Comparison of ENCODE assay signal across 19 mouse cellular contexts in genomic region chr15:60846291-60846690, GRCm38 (mm10). TPM values are rescaled to one million over a fixed set of nuclear protein-coding genes. Genes with fewer than 3 reads are reported as not detected.
DNase-seq lines count a peak whose midpoint lies in the region; ATAC-seq and TF ChIP-seq lines count a peak whose summit lies in the region.
"Had no signal": no experiment of that assay in that cellular context is flagged by ENCODE, and none has a peak within 500 bp of the region (broad histone marks: within the 10 kb centered on the region; RNA-seq: fewer than 3 reads in every experiment).

No protein-coding gene starts in this region.

- no peak overlapping the region for H3K9ac ChIP-seq in heart, embryonic 12.5 days
- no peak overlapping the region for H3K9ac ChIP-seq in midbrain, embryonic 14.5 days (replicated peaks; ENCODE audit: low read length)
- no peak overlapping the region for H3K9ac ChIP-seq in forebrain, postnatal 0 days
- 0 out of 2 replicates have a peak overlapping the region, but pooled peaks have one; percentile 25 for H3K9ac ChIP-seq in midbrain, embryonic 16.5 days (ENCODE audit: low read depth, low read length)
- H3K9ac ChIP-seq: intestine, embryonic 15.5 days; liver, embryonic 13.5 days; midbrain, embryonic 12.5 days had no signal

- H3K27me3 ChIP-seq in heart, embryonic 12.5 days (replicated peaks): no peaks in the 10 kb centered on the region
- H3K27me3 ChIP-seq in midbrain, embryonic 10.5 days (ENCODE audit: low read depth, poor library complexity, severe bottlenecking): no peaks in the 10 kb centered on the region
- no peaks in the 10 kb centered on the region for H3K27me3 ChIP-seq in midbrain, embryonic 14.5 days (ENCODE audit: control insufficient read depth, insufficient read depth, low read length)
- H3K27me3 ChIP-seq in forebrain, postnatal 0 days (ENCODE audit: insufficient read depth, low read length): no peaks in the 10 kb centered on the region
- no peaks in the 10 kb centered on the region for H3K27me3 ChIP-seq in midbrain, embryonic 16.5 days (ENCODE audit: control insufficient read depth, insufficient read depth, low read depth, low read length)
- H3K27me3 ChIP-seq: intestine, embryonic 15.5 days; liver, embryonic 13.5 days; midbrain, embryonic 12.5 days; Patski had no signal

- H3K4me2 ChIP-seq in heart, embryonic 12.5 days: no peak overlapping the region
- no peak overlapping the region for H3K4me2 ChIP-seq in midbrain, embryonic 14.5 days (ENCODE audit: low read length)
- no peak overlapping the region for H3K4me2 ChIP-seq in forebrain, postnatal 0 days (ENCODE audit: low read depth)
- no peak overlapping the region for H3K4me2 ChIP-seq in midbrain, embryonic 16.5 days (ENCODE audit: low read length)
- H3K4me2 ChIP-seq: intestine, embryonic 15.5 days; liver, embryonic 13.5 days; midbrain, embryonic 12.5 days had no signal

- WGBS in heart, embryonic 12.5 days: 27% methylated on average over 6 of the region's 6 CpGs
- WGBS in midbrain, embryonic 10.5 days: 40% methylated on average over 6 of the region's 6 CpGs
- WGBS in midbrain, embryonic 14.5 days: 27% methylated on average over 6 of the region's 6 CpGs
- 23% methylated on average over 6 of the region's 6 CpGs for WGBS in forebrain, postnatal 0 days
- WGBS in midbrain, embryonic 16.5 days: 26% methylated on average over 6 of the region's 6 CpGs

- H3K36me3 ChIP-seq in heart, embryonic 12.5 days: no peaks in the 10 kb centered on the region
- no peaks in the 10 kb centered on the region for H3K36me3 ChIP-seq in midbrain, embryonic 10.5 days
- no peaks in the 10 kb centered on the region for H3K36me3 ChIP-seq in midbrain, embryonic 14.5 days (ENCODE audit: control insufficient read depth, insufficient read depth, low read length)
- no peaks in the 10 kb centered on the region for H3K36me3 ChIP-seq in forebrain, postnatal 0 days (ENCODE audit: insufficient read depth)
- H3K36me3 ChIP-seq in midbrain, embryonic 16.5 days (ENCODE audit: control insufficient read depth, insufficient read depth, low read length): no peaks in the 10 kb centered on the region
- H3K36me3 ChIP-seq: intestine, embryonic 15.5 days; liver, embryonic 13.5 days; midbrain, embryonic 12.5 days had no signal

- H3K4me1 ChIP-seq in heart, embryonic 12.5 days (replicated peaks): peaks cover 31% of the 10 kb centered on the region
- peaks cover 19% of the 10 kb centered on the region for H3K4me1 ChIP-seq in midbrain, embryonic 10.5 days
- peaks cover 3% of the 10 kb centered on the region for H3K4me1 ChIP-seq in midbrain, embryonic 14.5 days (ENCODE audit: control insufficient read depth, insufficient read depth, low read length)
- no peaks in the 10 kb centered on the region for H3K4me1 ChIP-seq in forebrain, postnatal 0 days (ENCODE audit: insufficient read depth)
- H3K4me1 ChIP-seq in midbrain, embryonic 16.5 days (ENCODE audit: control insufficient read depth, insufficient read depth, low read length): peaks cover 7% of the 10 kb centered on the region
- H3K4me1 ChIP-seq: intestine, embryonic 15.5 days had no signal

- no peak overlapping the region for H3K27ac ChIP-seq in heart, embryonic 12.5 days (ENCODE audit: poor library complexity, severe bottlenecking)
- H3K27ac ChIP-seq in midbrain, embryonic 10.5 days (replicated peaks): peak overlapping the region; percentile 42; the same call in 1 of the 2 replicates
- no peak overlapping the region for H3K27ac ChIP-seq in midbrain, embryonic 14.5 days (replicated peaks; ENCODE audit: low read depth, low read length)
- H3K27ac ChIP-seq in forebrain, postnatal 0 days (ENCODE audit: low read depth, low read length): no peak overlapping the region
- H3K27ac ChIP-seq in midbrain, embryonic 16.5 days (ENCODE audit: low read length): no peak overlapping the region
- H3K27ac ChIP-seq: heart, adult 2 months; intestine, embryonic 15.5 days; liver, embryonic 13.5 days; midbrain, embryonic 12.5 days had no signal

- no peak for ATAC-seq in heart, embryonic 12.5 days (ENCODE audit: insufficient number of reproducible peaks, low FRiP score)
- no peak for ATAC-seq in midbrain, embryonic 14.5 days (ENCODE audit: low FRiP score, low TSS enrichment)
- ATAC-seq in forebrain, postnatal 0 days: 0 out of 2 replicates have a peak, but pooled peaks have one; percentile 14
- ATAC-seq in midbrain, embryonic 16.5 days: peak; percentile 37; the same call in 1 of the 2 replicates
- ATAC-seq in megakaryocyte progenitor cell, adult 5-6 weeks (replicated peaks; ENCODE audit: poor library complexity): no peak
- ATAC-seq: intestine, embryonic 15.5 days; Patski had no signal

- no peaks in the 10 kb centered on the region for H3K9me3 ChIP-seq in heart, embryonic 12.5 days (replicated peaks)
- H3K9me3 ChIP-seq in midbrain, embryonic 10.5 days (replicated peaks): no peaks in the 10 kb centered on the region
- no peaks in the 10 kb centered on the region for H3K9me3 ChIP-seq in midbrain, embryonic 14.5 days (ENCODE audit: control insufficient read depth, low read length)
- no peaks in the 10 kb centered on the region for H3K9me3 ChIP-seq in forebrain, postnatal 0 days (ENCODE audit: low read length)
- no peaks in the 10 kb centered on the region for H3K9me3 ChIP-seq in midbrain, embryonic 16.5 days (replicated peaks; ENCODE audit: control insufficient read depth, low read length, poor library complexity, severe bottlenecking)
- H3K9me3 ChIP-seq: intestine, embryonic 15.5 days; liver, embryonic 13.5 days; midbrain, embryonic 12.5 days had no signal

- no peak overlapping the region for H3K4me3 ChIP-seq in heart, embryonic 12.5 days
- H3K4me3 ChIP-seq in midbrain, embryonic 10.5 days: no peak overlapping the region
- no peak overlapping the region for H3K4me3 ChIP-seq in midbrain, embryonic 14.5 days (replicated peaks; ENCODE audit: low read depth, low read length)
- no peak overlapping the region for H3K4me3 ChIP-seq in forebrain, postnatal 0 days (ENCODE audit: low read depth, low read length)
- H3K4me3 ChIP-seq in midbrain, embryonic 16.5 days (ENCODE audit: low read depth, low read length): no peak overlapping the region
- H3K4me3 ChIP-seq: heart, adult 2 months; intestine, embryonic 15.5 days; liver, embryonic 13.5 days; midbrain, embryonic 12.5 days had no signal

- TF ChIP-seq CTCF in forebrain, postnatal 0 days (IDR thresholded peaks at IDR 0.05; ENCODE audit: low read depth): no peak

- peak; percentile 70 for DNase-seq in heart, adult 11 months
- DNase-seq in midbrain, embryonic 10.5 days (ENCODE audit: low spot score): no peak
- DNase-seq in midbrain, embryonic 14.5 days: no peak
- DNase-seq in forebrain, postnatal 0 days: no peak
- no peak for DNase-seq in layer of hippocampus, adult 9-10 months (ENCODE audit: low spot score)
- DNase-seq: adrenal gland, postnatal 25 days; cerebellum, adult 8-10 months; heart, adult 2 months; left cerebral cortex, postnatal 4 days; liver, embryonic 13.5 days; lung, postnatal 10 days; right cerebral cortex, adult 18-20 months; thymus, postnatal 36 days had no signal

RNA-seq across cellular contexts. Expression of gene Fam84b, which starts 7.3 kb away (rescaled TPM):
- polyA plus RNA-seq in heart, embryonic 12.5 days (2016; fragmentation: Nextera tagmentation; extraction: Ambion mirVana): 13.2 and 13.6 TPM in 2 replicates
- 9.6 and 11.8 TPM in 2 replicates for polyA plus RNA-seq in midbrain, embryonic 10.5 days (2016; fragmentation: Nextera tagmentation; extraction: Ambion mirVana)
- 7.1 and 9.1 TPM in 2 replicates for polyA plus RNA-seq in midbrain, embryonic 14.5 days (2014; fragmentation: Nextera tagmentation; extraction: Ambion mirVana)
- total RNA-seq in forebrain, postnatal 0 days (2014; rRNA removed): 15.8 and 20.2 TPM in 2 replicates
- polyA plus RNA-seq in forebrain, postnatal 0 days (2015; fragmentation: Nextera tagmentation; extraction: Ambion mirVana): 6.4 TPM in 2 replicates
- polyA plus RNA-seq in midbrain, embryonic 16.5 days (2015; fragmentation: Nextera tagmentation; extraction: Ambion mirVana): 9.7 and 10.8 TPM in 2 replicates
- total RNA-seq in megakaryocyte progenitor cell, adult 5-6 weeks (2015): 7.3 and 10.3 TPM in 2 replicates
- 7.5 and 9.2 TPM in 2 replicates for total RNA-seq in megakaryocyte progenitor cell, adult 5-6 weeks (2017)

Comparison
In these comparisons a context has a peak if more than half of its experiments do, and no peak if none do; other contexts are left out.
1. ATAC-seq: peak in forebrain, postnatal 0 days (single experiment) and midbrain, embryonic 16.5 days (single experiment); none in heart, embryonic 12.5 days (single experiment), midbrain, embryonic 14.5 days (single experiment) and megakaryocyte progenitor cell, adult 5-6 weeks (single experiment).